Mouse (Mus musculus) liver, adult 2 months (tissue): ENCODE measurements at regions not wholly inside any gene's neighbourhood (a gene's known extent, or its start where the extent isn't known, plus 50 kb on each side); places are given as distances from the start of the nearest gene placed in this dataset.

Source experiments
- CTCF ChIP-seq: fragments of 200-500 bp; IDR thresholded peaks from 2 replicates; pipeline ENCODE4 v1.5.1; 2011; ENCODE audit warnings: low read depth, low read length, control low read depth
- POLR2A ChIP-seq: fragments of 200-500 bp; IDR thresholded peaks from 2 replicates; pipeline ENCODE4 v1.6.1; 2011; ENCODE audit warnings: low read length, control low read depth; ENCODE audit not compliant: insufficient read depth; ENCODE audit errors: extremely low read depth

DNA sequence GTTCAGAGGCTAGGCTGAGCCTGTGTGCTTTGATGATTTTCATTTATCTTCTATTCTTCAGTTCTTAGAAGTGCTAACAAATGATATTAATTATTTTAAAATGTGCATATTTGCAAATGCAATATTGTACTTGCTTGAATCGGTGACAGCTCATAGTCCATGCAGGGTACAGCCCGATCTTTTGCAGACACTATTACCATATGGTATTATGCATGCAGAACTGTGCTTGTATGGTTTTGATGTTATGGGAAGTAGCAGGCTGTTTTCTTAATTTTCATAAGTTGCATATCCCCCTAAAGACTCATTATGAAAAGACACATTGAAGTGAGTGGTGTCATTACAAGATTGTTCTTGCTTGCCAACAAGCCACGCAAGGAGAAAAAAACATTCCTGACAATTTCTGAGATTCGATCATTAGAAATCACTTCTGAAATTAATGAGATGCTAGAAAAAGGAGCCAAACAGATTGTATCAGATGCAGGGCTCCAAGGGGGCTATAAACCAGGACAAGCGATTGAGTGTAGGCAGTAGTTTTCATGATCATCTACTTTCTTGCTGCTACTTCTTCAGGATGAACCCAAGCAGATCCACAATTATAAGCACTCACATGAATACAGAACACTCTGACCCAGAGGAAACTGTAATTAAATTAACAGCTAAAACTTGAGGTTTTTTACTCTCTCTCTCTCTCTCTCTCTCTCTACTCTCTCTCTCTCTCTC is 172.8 kb upstream of the Nbea start:
- no peak for TF ChIP-seq POLR2A
- TF ChIP-seq CTCF = no peak
